17 mouse cellular contexts compared by ENCODE assay signal in genomic region chr17:31670163-31670562, GRCm38 (mm10). TPM values are rescaled to one million over a fixed set of nuclear protein-coding genes. Genes with fewer than 3 reads are reported as not detected.
DNase-seq lines count a peak whose midpoint lies in the region; ATAC-seq and TF ChIP-seq lines count a peak whose summit lies in the region.
"Had no signal": no experiment of that assay in that cellular context is flagged by ENCODE, and none has a peak within 500 bp of the region (broad histone marks: within the 10 kb centered on the region; RNA-seq: fewer than 3 reads in every experiment).

No protein-coding gene starts in this region.

- H3K4me1 ChIP-seq in hindbrain, embryonic 10.5 days (replicated peaks): peaks cover 31% of the 10 kb centered on the region
- H3K4me1 ChIP-seq in hindbrain, embryonic 12.5 days: peaks cover 9% of the 10 kb centered on the region
- H3K4me1 ChIP-seq in embryonic facial prominence, embryonic 14.5 days (ENCODE audit: control insufficient read depth, insufficient read depth, low read length): peaks cover 4% of the 10 kb centered on the region; the same call in 1 of the 2 replicates
- peaks cover 8% of the 10 kb centered on the region for H3K4me1 ChIP-seq in neural tube, embryonic 13.5 days (replicated peaks)
- H3K4me1 ChIP-seq: heart, embryonic 15.5 days; limb, embryonic 13.5 days; lung, embryonic 15.5 days had no signal

- no peak overlapping the region for H3K9ac ChIP-seq in hindbrain, embryonic 12.5 days
- H3K9ac ChIP-seq in embryonic facial prominence, embryonic 14.5 days (ENCODE audit: low read depth, low read length): no peak overlapping the region
- no peak overlapping the region for H3K9ac ChIP-seq in neural tube, embryonic 13.5 days
- H3K9ac ChIP-seq: forebrain, embryonic 12.5 days; heart, embryonic 15.5 days; limb, embryonic 13.5 days; lung, embryonic 15.5 days had no signal

- H3K36me3 ChIP-seq in hindbrain, embryonic 10.5 days: no peaks in the 10 kb centered on the region
- H3K36me3 ChIP-seq in hindbrain, embryonic 12.5 days: no peaks in the 10 kb centered on the region
- H3K36me3 ChIP-seq in embryonic facial prominence, embryonic 14.5 days (ENCODE audit: control insufficient read depth, insufficient read depth, low read length): no peaks in the 10 kb centered on the region
- H3K36me3 ChIP-seq in neural tube, embryonic 13.5 days: no peaks in the 10 kb centered on the region
- H3K36me3 ChIP-seq: forebrain, embryonic 12.5 days; heart, embryonic 15.5 days; limb, embryonic 13.5 days; lung, embryonic 15.5 days had no signal

- WGBS in hindbrain, embryonic 10.5 days: 4% methylated on average over 11 of the region's 11 CpGs
- WGBS in hindbrain, embryonic 12.5 days: 8% methylated on average over 11 of the region's 11 CpGs
- 19% methylated on average over 11 of the region's 11 CpGs for WGBS in embryonic facial prominence, embryonic 14.5 days
- WGBS in neural tube, embryonic 13.5 days: 13% methylated on average over 11 of the region's 11 CpGs

- in situ Hi-C loops in Patski (cut with MboI; ENCODE audit: low pct_unique_long_range_greater_than_20kb): no loop called here

- no peak for ATAC-seq in hindbrain, embryonic 12.5 days (ENCODE audit: low FRiP score)
- peak; percentile 88 for ATAC-seq in Patski
- ATAC-seq in embryonic facial prominence, embryonic 14.5 days (ENCODE audit: low read depth): peak; percentile 64; the same call in 1 of the 2 replicates
- ATAC-seq in neural tube, embryonic 13.5 days (ENCODE audit: low read depth): 0 out of 2 replicates have a peak, but pooled peaks have one; percentile 11

- no peak overlapping the region for H3K4me2 ChIP-seq in hindbrain, embryonic 12.5 days (replicated peaks)
- no peak overlapping the region for H3K4me2 ChIP-seq in embryonic facial prominence, embryonic 14.5 days (ENCODE audit: low read depth, low read length)
- no peak overlapping the region for H3K4me2 ChIP-seq in neural tube, embryonic 13.5 days
- H3K4me2 ChIP-seq: forebrain, embryonic 12.5 days; heart, embryonic 15.5 days; limb, embryonic 13.5 days; lung, embryonic 15.5 days had no signal

- peak overlapping the region; percentile 9; the same call in 1 of the 2 replicates for H3K4me3 ChIP-seq in hindbrain, embryonic 10.5 days
- no peak overlapping the region for H3K4me3 ChIP-seq in hindbrain, embryonic 12.5 days
- no peak overlapping the region for H3K4me3 ChIP-seq in embryonic facial prominence, embryonic 14.5 days (ENCODE audit: low read depth, low read length)
- H3K4me3 ChIP-seq in neural tube, embryonic 13.5 days: no peak overlapping the region
- H3K4me3 ChIP-seq: forebrain, embryonic 12.5 days; heart, embryonic 15.5 days; limb, embryonic 13.5 days; lung, embryonic 15.5 days had no signal

- peak; percentile 83 for DNase-seq in hindbrain, embryonic 10.5 days (ENCODE audit: low spot score)
- peak; percentile 65 for DNase-seq in Patski (ENCODE audit: low read depth, low spot score)
- DNase-seq in embryonic facial prominence, embryonic 14.5 days (ENCODE audit: low spot score): peak; percentile 60
- DNase-seq in kidney, adult 9 months: no peak
- DNase-seq in frontal cortex, postnatal 14 days (ENCODE audit: low spot score in 2 of 2): no peak
- DNase-seq: adrenal gland, adult 2 months; cerebellum, postnatal 36 days; kidney, postnatal 10 days; right cerebral cortex, postnatal 4 days; thymus, postnatal 14 days had no signal

- H3K27me3 ChIP-seq in hindbrain, embryonic 10.5 days (ENCODE audit: insufficient read depth, poor library complexity, severe bottlenecking): no peaks in the 10 kb centered on the region
- no peaks in the 10 kb centered on the region for H3K27me3 ChIP-seq in hindbrain, embryonic 12.5 days
- no peaks in the 10 kb centered on the region for H3K27me3 ChIP-seq in Patski
- no peaks in the 10 kb centered on the region for H3K27me3 ChIP-seq in embryonic facial prominence, embryonic 14.5 days (replicated peaks; ENCODE audit: control insufficient read depth, insufficient read depth, low read length)
- H3K27me3 ChIP-seq in neural tube, embryonic 13.5 days: no peaks in the 10 kb centered on the region
- H3K27me3 ChIP-seq: forebrain, embryonic 12.5 days; heart, embryonic 15.5 days; limb, embryonic 13.5 days; lung, embryonic 15.5 days had no signal

- TF ChIP-seq CTCF in Patski (IDR thresholded peaks at IDR 0.05): no peak

- H3K9me3 ChIP-seq in hindbrain, embryonic 10.5 days: no peaks in the 10 kb centered on the region
- no peaks in the 10 kb centered on the region for H3K9me3 ChIP-seq in hindbrain, embryonic 12.5 days (replicated peaks)
- H3K9me3 ChIP-seq in embryonic facial prominence, embryonic 14.5 days (ENCODE audit: control insufficient read depth, low read length): no peaks in the 10 kb centered on the region
- no peaks in the 10 kb centered on the region for H3K9me3 ChIP-seq in neural tube, embryonic 13.5 days
- H3K9me3 ChIP-seq: forebrain, embryonic 12.5 days; heart, embryonic 15.5 days; limb, embryonic 13.5 days; lung, embryonic 15.5 days had no signal

- POLR2A ChIA-PET in Patski (lab: Charles Lee): interaction anchor here (0.7 kb wide), 2 partner anchors 10 to 230 kb away, joined by 3 to 4 read pairs; no protein-coding TSS in a partner anchor

- H3K27ac ChIP-seq in hindbrain, embryonic 10.5 days: peak overlapping the region; percentile 84
- H3K27ac ChIP-seq in hindbrain, embryonic 12.5 days: no peak overlapping the region; the same call in 1 of the 2 replicates
- no peak overlapping the region for H3K27ac ChIP-seq in embryonic facial prominence, embryonic 14.5 days (replicated peaks; ENCODE audit: low read depth, low read length)
- 0 out of 2 replicates have a peak overlapping the region, but pooled peaks have one; percentile 9 for H3K27ac ChIP-seq in neural tube, embryonic 13.5 days (replicated peaks)
- H3K27ac ChIP-seq: forebrain, embryonic 12.5 days; heart, embryonic 15.5 days; limb, embryonic 13.5 days; lung, embryonic 15.5 days had no signal

- CTCF ChIA-PET in Patski (lab: Charles Lee): interaction anchor here (0.7 to 1.6 kb wide), 3 partner anchors 11 to 357 kb away, joined by 3 to 4 read pairs (median 3); no protein-coding TSS in a partner anchor

RNA-seq across cellular contexts. Expression of gene Cryaa, which starts 7.4 kb away (rescaled TPM):
- not detected in 2 replicates for polyA plus RNA-seq in hindbrain, embryonic 10.5 days (2016; fragmentation: Nextera tagmentation; extraction: Ambion mirVana)
- not detected in 2 replicates for polyA plus RNA-seq in hindbrain, embryonic 12.5 days (2016; fragmentation: Nextera tagmentation; extraction: Ambion mirVana)
- not detected for polyA plus RNA-seq in Patski (2021)
- polyA plus RNA-seq in embryonic facial prominence, embryonic 14.5 days (2014; fragmentation: Nextera tagmentation; extraction: Ambion mirVana): 0.41 and 0.89 TPM in 2 replicates
- polyA plus RNA-seq in neural tube, embryonic 13.5 days (2015; fragmentation: Nextera tagmentation; extraction: Ambion mirVana): not detected in 2 replicates
- polyA plus RNA-seq: adrenal gland, adult 2 months; forebrain, embryonic 12.5 days; gonadal fat pad, adult 2 months; heart, embryonic 15.5 days; limb, embryonic 13.5 days; lung, embryonic 15.5 days had no signal

RNA-seq across cellular contexts. Expression of gene U2af1, which starts 11.5 kb away (rescaled TPM):
- 344 and 443 TPM in 2 replicates for polyA plus RNA-seq in hindbrain, embryonic 10.5 days (2016; fragmentation: Nextera tagmentation; extraction: Ambion mirVana)
- 293 and 303 TPM in 2 replicates for polyA plus RNA-seq in hindbrain, embryonic 12.5 days (2016; fragmentation: Nextera tagmentation; extraction: Ambion mirVana)
- 167 TPM for polyA plus RNA-seq in Patski (2021)
- 134 and 139 TPM in 2 replicates for polyA plus RNA-seq in embryonic facial prominence, embryonic 14.5 days (2014; fragmentation: Nextera tagmentation; extraction: Ambion mirVana)
- 239 and 248 TPM in 2 replicates for polyA plus RNA-seq in neural tube, embryonic 13.5 days (2015; fragmentation: Nextera tagmentation; extraction: Ambion mirVana)

RNA-seq across cellular contexts. Expression of gene Cbs, which starts 33.1 kb away (rescaled TPM):
- 0.99 and 1.5 TPM in 2 replicates for polyA plus RNA-seq in hindbrain, embryonic 10.5 days (2016; fragmentation: Nextera tagmentation; extraction: Ambion mirVana)
- 2.3 and 3.3 TPM in 2 replicates for polyA plus RNA-seq in hindbrain, embryonic 12.5 days (2016; fragmentation: Nextera tagmentation; extraction: Ambion mirVana)
- polyA plus RNA-seq in Patski (2021): 17.4 TPM
- 3.9 and 4.8 TPM in 2 replicates for polyA plus RNA-seq in embryonic facial prominence, embryonic 14.5 days (2014; fragmentation: Nextera tagmentation; extraction: Ambion mirVana)
- 6.9 and 8.3 TPM in 2 replicates for polyA plus RNA-seq in neural tube, embryonic 13.5 days (2015; fragmentation: Nextera tagmentation; extraction: Ambion mirVana)

Comparison
In these comparisons a context has a peak if more than half of its experiments do, and no peak if none do; other contexts are left out.
1. H3K27ac ChIP-seq: peak in hindbrain, embryonic 10.5 days (single experiment) and neural tube, embryonic 13.5 days (single experiment); none in hindbrain, embryonic 12.5 days (single experiment) and embryonic facial prominence, embryonic 14.5 days (single experiment).
2. DNase-seq: peak in hindbrain, embryonic 10.5 days (single experiment), Patski (single experiment) and embryonic facial prominence, embryonic 14.5 days (single experiment); none in kidney, adult 9 months (single experiment) and frontal cortex, postnatal 14 days (0 of 2).